Mouse (Mus musculus): ENCODE measurements at regions not wholly inside any gene's neighbourhood (a gene's known extent, or its start where the extent isn't known, plus 50 kb on each side); places are given as distances from the start of the nearest gene placed in this dataset.
A peak's percentile ranks its signal among the peaks of the same experiment; 100 is the strongest.

DNA sequence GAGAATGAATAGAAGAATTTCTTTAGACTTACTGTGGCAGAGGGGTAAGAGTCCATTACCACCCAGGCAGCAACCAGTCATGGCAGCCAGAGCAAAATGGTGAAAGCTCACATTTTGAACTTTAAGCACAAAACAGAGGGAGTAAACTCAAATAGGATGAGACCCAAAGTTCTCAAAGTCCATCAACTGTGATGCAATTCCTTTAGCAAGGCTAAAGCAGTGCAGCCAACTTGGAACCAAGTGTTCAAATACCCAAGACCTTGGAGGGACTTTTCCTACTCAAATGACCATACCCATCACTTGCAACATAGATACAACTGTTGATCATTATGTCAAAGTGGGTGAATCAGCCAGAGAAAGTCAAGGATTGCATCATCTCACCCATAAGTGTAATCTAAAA lies 380.1 kb downstream of the Hace1 start:
- no peak for DNase-seq (ENCODE audit: low spot score in 2 of 2)

DNA sequence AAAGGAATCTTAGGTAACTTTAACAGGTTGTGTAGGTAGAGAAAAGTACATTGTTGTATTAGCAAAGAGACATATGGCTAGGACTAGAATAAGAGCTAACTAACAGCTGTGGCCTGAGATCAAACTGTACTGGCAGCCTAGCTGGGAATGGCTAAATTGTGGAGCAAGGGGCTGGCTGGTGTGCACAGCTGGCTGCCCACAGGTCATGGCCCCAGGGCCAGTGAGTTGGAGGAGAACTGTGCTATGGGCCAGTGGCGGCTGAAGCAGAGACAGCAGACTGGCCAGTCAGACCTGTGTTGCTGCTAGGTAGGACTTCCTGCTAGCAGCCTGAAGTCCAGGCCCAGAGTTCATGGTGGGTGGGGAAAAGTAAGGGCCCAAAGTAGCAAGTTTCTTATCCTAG lies 394.6 kb downstream of the Hace1 start:
- no peak for DNase-seq (ENCODE audit: low spot score in 2 of 2)

DNA sequence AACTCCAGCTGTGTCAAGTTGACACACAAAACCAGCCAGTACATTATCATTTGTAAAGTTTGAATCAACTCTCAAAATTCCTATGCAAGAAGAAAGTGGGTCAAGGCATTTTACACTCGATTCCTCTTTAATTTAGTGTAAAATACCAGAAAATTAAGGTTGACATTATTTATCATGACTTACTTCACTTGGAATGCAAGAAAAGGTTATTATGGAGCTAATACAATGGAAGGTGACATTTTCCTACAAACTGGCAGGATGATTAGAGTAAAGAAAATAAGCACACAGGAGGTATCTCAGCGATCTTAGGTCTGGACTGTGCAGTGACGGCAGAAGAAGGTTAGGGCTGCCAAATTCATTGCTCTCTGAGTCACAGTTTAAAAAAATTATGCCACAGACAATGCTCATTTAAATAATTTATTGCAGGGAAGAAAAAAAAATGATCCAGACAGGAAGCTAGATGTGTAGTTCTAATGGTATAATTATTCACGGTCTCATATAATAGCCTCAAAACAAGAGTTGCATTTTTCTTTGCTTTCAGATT lies 405.2 kb downstream of the Hace1 start:
- DNase-seq (ENCODE audit: low spot score in 2 of 2), result no peak

DNA sequence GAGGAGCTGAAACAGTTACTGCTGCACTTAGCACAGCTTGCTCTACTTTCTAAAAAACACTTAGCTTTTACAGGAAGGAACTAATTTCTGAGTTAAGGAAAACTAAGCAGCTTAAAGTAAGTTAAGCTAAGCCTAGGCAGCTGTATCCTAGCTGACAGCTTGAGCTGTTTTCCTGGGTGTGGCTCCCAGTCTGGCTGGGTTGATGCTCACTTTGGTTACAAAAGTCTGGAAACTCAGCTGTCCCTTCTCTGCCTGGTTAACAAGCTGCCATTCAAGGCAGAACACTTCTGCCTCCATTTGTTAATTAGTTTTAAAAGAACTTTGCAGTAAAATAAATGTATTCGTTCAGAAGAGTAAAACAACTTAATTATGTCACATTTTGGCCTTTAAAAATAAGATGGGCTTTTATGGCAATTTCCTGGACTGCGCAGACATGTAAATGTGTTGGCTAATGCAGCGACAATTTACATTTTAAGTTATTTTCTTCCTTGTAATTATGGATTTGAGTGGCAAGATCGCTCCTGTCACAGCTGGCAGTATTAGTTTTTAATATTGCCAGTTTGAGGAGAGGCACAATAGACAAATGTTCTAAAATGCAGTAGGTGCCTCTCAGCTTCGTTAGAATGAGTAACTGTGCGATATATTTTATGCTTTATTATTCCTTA lies 406.2 kb downstream of the Hace1 start:
- DNase-seq (ENCODE audit: low spot score in 2 of 2), result no peak

DNA sequence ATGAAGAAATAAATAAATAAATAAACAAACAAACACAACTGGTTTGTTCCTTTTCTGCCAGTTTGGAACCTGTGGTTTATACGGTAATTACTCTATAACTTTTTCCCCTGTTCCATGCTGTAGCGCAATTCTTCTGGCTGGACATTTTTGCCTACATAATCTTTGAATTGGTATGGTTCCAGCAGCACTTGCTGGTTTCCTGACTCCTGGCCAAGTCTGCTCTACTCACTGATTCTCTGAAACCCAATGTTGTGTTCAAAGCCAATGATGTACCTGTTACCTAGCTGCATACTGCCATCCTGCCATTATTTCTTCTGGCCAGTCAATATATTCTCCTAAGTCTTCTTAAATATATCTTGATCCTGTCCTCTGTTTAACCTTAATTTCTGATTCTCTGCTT lies 408.7 kb downstream of the Hace1 start:
- no peak for DNase-seq (ENCODE audit: low spot score in 2 of 2)

DNA sequence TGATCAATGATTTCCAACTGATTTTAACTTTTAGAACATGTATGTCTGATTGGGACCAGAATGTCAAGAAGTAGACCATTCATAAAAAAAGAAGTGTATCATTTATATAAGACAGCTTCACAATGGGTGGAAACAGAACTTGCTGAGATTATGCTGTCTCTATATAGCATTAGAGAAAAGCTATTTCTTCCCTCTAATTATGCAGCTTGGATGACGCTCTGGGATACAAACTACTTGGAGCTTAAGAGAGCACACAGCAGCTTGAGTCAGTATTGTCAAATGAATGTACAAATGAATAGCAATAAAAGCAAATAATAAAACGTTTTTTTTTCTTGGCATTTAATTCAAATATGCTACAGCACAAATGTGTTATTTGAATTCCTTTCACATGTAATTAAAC lies 428.7 kb downstream of the Hace1 start:
- DNase-seq (ENCODE audit: low spot score in 2 of 2), result no peak

DNA sequence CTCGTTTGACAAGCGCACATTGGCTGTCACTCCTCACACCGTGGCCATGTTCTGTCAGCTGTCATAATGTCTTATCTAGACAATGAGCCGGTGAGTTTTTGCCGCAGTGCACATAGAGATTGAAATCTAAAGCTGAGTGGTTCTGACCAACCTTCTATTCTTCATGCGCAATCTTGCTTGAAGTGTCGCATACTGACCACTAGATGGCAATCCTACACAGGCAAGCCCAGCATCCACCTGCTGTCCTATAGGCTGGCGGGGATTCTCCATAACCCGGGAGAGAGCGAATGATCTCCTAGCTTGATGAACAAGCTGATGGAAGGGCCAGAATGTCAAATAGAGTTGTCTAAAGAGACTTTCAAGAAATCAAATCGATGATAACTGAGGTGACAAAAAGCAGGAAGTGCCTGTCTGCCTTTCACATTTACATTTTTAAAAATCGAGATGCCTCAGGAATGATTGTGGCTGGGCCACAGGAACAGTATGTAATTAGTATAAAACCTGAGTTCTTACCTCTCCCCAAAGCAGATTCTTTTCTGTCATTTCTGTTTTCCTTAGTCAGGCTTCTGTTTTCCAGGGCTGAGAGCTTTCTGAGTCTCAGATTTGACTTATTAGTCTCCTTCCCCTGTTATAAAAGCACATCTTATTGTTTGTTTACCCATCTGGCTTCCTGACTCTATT lies 434.4 kb downstream of the Hace1 start:
- DNase-seq (ENCODE audit: low spot score in 2 of 2), result peak in 1 of 2 experiments; percentile 8

DNA sequence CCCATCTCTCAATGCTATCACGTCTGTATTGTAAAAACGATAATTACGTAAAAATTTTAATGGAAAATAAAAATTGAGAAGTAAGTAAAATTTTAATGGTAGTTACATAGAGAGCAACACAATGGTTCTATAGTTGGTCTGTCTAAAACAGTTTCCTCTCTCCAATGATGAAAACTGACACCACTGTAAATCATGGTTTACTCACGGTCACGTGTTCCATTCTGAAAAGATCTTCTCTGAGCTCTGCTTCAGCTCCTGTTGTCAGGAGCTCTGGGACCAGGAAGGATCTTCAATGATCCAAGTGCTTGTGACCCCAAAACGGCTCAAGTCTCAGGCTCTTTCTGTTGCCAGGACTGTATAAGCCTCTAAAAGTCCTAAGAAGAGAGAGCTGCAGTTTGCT lies 435.0 kb downstream of the Hace1 start:
- DNase-seq (ENCODE audit: low spot score in 2 of 2), result no peak

DNA sequence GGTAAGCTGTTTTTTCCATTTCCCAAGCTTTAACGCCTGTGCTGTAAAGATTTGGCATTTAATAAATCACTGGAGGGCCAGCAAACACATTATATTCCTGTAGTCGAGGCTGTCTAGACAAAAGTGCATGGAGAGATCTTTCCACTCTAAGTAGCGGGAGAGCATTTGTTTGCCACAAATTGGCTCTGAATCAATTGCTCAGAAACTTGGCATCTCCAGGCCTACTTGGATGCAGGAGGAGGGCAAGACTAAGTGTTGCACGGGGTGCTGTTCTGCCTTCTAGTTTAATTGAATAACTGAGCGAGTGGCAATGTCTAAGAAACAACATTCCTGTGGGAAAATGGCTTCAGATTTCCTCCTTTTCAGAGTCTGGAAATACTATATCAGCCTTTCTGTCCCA lies 438.7 kb downstream of the Hace1 start:
- DNase-seq (ENCODE audit: low spot score in 2 of 2), result no peak

DNA sequence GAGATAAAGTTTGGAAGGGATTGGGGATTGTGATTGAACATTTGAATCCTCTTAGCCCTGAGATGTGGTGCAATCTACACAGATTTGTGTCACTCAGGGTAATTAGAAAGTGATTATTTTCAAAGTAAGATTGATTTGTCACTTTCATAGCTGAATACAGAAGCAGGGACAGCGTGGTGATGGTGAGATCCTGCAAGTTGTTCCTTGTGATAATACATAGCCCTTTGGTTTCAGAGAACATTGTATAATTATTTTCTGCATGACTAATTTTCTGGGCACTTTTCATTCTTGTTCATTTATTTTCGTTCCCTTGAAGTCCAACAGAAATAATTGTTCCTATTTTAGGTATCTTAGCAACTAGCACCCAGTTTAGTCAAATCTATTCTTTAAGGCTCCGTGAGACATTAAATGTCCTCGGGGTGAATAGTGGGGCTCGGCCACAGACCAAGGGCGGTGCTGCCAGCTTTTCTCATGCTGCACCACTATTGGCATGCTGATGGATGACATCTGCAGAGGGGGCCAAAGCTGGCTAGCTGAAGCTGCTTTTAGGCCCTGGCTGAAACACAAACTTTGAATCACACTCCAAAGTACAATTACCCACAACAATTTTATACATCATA lies 468.0 kb downstream of the Hace1 start:
- no peak for DNase-seq (ENCODE audit: low spot score in 2 of 2)

DNA sequence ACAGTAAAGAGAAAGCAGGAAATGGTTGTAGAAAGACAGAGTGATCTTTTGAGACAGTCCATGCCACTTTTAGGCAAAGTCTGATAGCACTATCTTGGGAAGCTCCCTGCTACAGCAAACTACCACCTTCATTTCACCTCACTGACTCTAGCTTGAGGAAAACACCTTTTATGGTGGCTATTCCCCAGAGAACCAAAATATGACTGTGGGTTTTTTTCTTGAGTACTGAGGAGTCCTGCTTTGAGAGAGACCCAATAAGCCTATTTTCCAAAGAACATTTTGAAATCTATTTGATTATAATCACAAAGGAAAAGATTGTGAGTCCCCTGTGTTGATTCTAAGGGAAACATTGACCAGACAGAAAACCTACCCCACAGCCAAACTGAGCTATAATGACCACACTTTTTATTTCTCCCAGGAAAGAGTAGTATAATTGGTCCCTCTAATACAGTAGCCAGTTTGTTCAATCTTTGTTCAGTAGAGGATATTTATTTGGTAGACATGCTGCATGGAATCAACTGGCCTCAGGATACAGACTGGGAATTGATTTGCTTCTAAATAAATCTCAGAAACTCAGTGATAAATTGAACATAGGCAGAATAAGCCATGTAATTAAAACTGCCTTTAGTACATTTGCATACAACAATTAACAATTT lies 468.6 kb downstream of the Hace1 start:
- no peak for DNase-seq (ENCODE audit: low spot score in 2 of 2)

DNA sequence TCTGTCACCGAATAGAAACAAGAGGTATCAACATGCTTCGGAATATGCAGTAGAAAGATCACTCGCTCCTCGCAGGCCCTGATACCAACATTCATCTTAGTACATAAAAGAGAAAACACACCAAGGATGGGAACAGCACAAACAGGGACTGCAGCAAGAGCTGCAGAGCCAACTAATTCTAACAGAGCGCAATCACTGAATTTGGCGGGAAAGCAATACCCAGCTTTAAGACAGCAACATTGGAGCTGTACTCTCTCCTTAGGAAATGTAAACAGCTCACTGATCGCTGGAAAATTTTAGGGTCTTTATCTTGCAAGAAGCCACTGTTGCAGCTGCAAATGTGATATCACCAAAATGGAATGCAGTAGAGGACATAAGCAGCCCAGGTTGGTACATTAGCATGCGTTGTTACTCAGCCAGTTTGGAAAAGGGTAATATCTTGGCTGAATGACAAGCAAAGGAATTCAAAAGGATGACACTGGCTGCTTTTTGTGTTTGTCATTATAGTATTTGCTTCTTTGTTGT lies 469.3 kb downstream of the Hace1 start:
- DNase-seq (ENCODE audit: low spot score in 2 of 2), result no peak

DNA sequence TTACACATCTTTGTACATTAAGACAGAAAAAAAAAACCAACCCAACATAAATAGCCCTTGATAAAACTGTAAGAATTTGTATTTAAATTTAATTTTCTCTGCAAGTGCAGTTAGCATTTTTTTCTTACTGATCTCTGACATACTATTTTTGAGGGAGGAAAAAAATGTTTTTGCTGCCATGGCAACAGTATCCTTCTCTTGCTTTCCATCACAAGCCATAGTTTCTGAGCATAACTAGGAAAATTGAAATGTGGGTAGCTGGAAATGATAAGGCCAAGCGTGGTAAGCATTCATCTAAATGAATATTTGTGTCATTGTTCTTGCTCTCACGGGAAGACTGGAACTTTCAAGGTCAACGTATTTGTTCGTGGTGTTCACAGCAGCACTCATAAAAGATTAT lies 470.0 kb downstream of the Hace1 start:
- no peak for DNase-seq (ENCODE audit: low spot score in 2 of 2)

DNA sequence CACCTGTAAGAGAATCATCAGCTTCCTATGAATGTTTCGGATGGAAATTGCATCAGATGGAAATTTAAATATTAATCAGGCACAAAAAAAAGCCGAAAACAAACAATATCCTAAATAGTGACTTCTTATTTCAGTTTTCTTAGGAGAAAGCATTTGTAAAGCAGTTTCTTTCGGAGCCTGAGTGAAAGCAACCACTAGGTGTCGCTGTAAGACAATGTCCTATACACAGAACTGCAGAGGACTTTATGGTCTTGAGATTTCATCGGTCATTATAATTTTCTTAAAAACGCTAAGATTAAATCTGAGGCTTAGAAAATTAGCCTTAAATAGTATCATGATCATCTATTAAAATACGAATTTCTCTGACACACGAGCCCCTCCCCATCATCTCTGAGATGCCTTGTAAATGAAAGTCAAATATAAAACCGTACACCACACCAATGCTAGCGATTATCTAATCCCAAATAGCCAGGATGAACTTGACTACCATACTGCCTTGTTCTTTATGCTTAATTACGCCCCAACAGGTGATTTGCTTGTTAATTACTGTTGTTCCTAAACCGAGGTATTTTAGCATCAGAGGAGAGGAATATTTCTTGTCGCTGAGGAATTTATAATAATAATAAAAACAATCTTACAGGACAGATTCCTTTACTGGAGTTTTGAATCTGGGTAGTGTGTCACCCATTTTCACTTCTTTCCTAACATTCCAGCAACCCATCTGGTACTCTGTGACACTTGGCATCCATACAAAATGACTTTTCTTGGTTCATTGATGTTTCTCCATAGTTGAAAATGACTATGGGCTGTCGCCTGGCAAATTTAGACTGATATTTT lies 480.0 kb downstream of the Hace1 start:
- no peak for DNase-seq (ENCODE audit: low spot score in 2 of 2)

DNA sequence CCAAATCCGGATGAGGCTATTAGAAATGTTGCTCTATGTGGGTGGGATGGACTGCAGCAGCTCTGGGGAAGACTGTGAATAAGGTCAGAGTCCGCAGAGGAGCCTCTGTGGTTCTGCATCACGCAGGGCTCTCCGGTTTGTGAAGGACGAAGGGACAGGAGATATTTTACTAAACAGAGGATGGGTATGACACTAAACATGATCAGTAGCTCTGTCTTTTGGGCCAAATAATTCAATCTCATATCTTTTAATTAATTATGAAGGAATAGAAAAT lies 480.5 kb downstream of the Hace1 start:
- no peak for DNase-seq (ENCODE audit: low spot score in 2 of 2)

DNA sequence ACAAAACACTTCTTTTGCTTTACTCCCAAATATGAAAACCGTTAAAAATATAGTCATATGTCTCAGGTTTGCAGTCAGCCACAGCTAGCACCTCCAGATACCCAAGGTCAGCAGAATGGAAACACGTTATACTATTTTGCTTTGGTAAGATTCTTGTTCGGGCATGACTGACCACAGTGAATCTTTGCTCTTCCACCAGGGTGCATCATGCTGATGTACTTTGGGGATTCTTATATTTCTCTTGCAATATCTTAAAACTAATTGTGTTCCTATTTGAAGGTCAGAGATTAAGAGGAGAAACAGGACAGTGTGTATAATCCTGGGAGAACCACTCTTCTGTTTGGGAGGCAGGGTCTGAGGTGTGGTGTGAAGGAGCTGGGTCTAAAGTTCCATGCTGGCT lies 481.7 kb downstream of the Hace1 start:
- DNase-seq (ENCODE audit: low spot score in 2 of 2), result no peak

DNA sequence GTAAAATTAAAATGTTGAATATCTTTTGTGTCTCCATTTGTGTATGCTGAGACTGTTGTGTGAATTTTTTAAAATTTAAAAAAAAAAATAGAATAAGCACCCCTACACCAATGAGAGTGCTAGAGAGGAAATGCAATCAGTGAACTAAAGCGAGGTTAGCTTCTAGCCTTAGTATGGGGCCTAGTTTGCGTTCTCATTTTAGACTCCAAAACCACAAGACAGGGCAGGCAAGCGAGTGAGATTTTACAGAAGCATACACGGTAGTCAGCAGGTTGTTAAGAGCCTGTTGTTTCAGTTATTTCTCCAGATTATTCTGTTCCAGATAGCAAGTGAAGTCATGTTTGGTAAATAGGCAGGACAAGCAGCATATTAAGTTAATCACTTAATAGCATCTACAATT lies 486.2 kb downstream of the Hace1 start:
- no peak for DNase-seq (ENCODE audit: low spot score in 2 of 2)

DNA sequence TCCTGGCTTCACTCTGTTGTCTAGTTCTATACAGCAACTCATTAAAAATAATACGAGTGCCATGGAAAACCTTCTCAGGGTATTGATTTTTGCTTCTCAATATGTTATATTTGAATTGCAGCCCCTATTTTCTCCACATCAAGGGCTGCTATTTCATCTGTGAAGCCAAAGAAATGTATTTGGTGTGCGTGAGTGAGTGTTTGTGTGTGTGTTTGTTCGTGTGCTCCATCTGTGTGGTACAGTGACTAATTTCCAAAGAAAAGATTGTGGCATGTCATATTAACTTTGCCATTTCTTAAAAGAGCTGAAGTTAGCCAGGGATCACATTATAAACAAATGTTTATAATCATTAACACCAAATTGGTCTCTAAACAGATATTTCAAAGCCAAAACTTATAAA lies 493.1 kb downstream of the Hace1 start:
- DNase-seq (ENCODE audit: low spot score in 2 of 2), result no peak

DNA sequence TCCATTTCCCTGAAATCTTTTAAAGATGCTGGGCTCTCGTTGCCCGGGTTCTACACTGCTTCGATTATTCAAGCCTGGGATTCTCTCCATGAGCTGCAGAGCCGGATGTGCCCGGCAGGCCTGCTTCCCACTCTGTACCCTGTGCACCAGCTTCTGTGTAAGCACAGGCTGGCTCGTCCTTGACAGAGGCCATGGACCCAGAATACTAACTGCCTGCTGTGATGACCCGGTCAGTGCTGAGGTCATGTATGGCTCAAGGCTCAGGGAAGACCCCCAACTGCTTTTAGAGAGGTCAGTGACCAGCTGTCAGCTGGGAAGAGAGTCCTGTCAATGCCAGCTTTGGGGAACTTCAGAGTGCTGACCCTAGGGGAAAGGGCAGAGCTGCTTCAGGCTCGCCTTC lies 493.6 kb downstream of the Hace1 start:
- no peak for DNase-seq (ENCODE audit: low spot score in 2 of 2)

DNA sequence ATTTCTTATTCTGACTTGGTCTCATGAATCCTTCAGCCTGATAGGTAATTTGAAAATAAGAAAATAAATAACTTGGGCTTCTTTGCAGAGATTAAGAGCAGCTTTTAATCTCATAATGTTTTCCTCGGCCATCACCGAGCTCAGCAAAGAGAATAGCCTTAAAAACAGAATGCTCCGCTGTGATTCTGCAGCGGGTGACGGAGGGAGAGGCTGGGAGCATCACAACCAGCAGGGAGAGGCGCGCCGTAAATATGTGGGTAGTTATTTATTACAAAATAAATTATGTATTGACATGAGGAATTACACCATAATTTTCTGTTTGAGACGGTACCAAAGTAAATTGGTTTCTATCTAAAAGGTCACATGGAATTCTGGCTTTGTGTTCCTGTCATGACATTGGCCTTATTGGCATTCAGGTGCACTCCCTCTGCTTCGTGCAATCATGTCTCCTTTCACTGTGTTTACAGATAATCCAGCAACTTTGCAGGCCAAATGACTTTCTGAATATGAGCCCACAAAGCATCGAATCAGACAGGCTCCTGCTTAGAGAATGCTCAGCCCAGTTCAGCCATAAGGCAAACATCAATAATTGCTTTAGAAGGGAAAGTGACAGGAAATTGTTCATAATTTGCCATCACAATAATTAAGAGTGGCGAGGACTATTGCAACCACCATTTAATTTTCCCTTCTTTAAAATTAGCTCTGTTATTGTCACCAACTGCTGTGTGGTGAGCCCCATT lies 494.4 kb downstream of the Hace1 start:
- DNase-seq (ENCODE audit: low spot score in 2 of 2), result no peak

Data from adrenal gland, postnatal 4 days (tissue).